Mouse (Mus musculus) heart, embryonic 14.5 days (tissue): ENCODE measurements at regions not wholly inside any gene's neighbourhood (a gene's known extent, or its start where the extent isn't known, plus 50 kb on each side); places are given as distances from the start of the nearest gene placed in this dataset.

Experiments
- ATAC-seq: fragments of 200-750 bp; cut with Nextera tagmentation; 2 replicates; pipeline ENCODE4 v1.8.0; 2017; ENCODE audit warnings: low read depth, moderate TSS enrichment; ENCODE audit not compliant: insufficient number of reproducible peaks, insufficient read depth, low FRiP score
- H3K27ac ChIP-seq, 2 experiments: fragments of 200-500 bp in 1 of 2; fragments of 300-500 bp in 1 of 2; sonication (generic) in 1 of 2; replicated peaks in 1 of 2; 2 replicates each; pipeline ENCODE4 v1.5.1; 2012 to 2014; ENCODE audit warnings: low read depth in 2 of 2, low read length in 2 of 2, control low read depth in 1 of 2, mild to moderate bottlenecking in 1 of 2, mixed read lengths in 1 of 2; ENCODE audit not compliant: control insufficient read depth in 1 of 2, insufficient read depth in 1 of 2
- H3K27me3 ChIP-seq: fragments of 300-500 bp; sonication (generic); 2 replicates; pipeline ENCODE4 v1.6.1; 2014; ENCODE audit warnings: mild to moderate bottlenecking, low read length, control low read depth; ENCODE audit not compliant: control insufficient read depth, insufficient read depth
- H3K36me3 ChIP-seq: fragments of 300-500 bp; sonication (generic); 2 replicates; pipeline ENCODE4 v1.6.1; 2014; ENCODE audit warnings: mild to moderate bottlenecking, control low read depth, low read length, mixed read lengths; ENCODE audit not compliant: control insufficient read depth, insufficient read depth
- H3K4me1 ChIP-seq, 2 experiments: fragments of 200-500 bp in 1 of 2; fragments of 300-500 bp in 1 of 2; sonication (generic) in 1 of 2; 2 replicates each; pipeline ENCODE4 v1.6.1; 2012 to 2014; ENCODE audit warnings: low read length in 2 of 2, control low read depth in 1 of 2, mixed read lengths in 1 of 2; ENCODE audit not compliant: control insufficient read depth in 2 of 2, insufficient read depth in 2 of 2
- H3K4me2 ChIP-seq: fragments of 300-500 bp; sonication (generic); 2 replicates; pipeline ENCODE4 v1.6.1; 2014; ENCODE audit warnings: mild to moderate bottlenecking, low read length
- H3K4me3 ChIP-seq, 2 experiments: fragments of 200-500 bp in 1 of 2; fragments of 300-500 bp in 1 of 2; sonication (generic) in 1 of 2; 2 replicates each; pipeline ENCODE4 v1.5.1; 2012 to 2014; ENCODE audit warnings: low read length in 2 of 2, mild to moderate bottlenecking in 2 of 2, control low read depth in 1 of 2, low read depth in 1 of 2, moderate library complexity in 1 of 2; ENCODE audit not compliant: control insufficient read depth in 1 of 2, insufficient read depth in 1 of 2
- H3K9ac ChIP-seq: fragments of 300-500 bp; sonication (generic); 2 replicates; pipeline ENCODE4 v1.6.1; 2014; ENCODE audit warnings: mild to moderate bottlenecking, low read length
- H3K9me3 ChIP-seq: fragments of 300-500 bp; sonication (generic); 2 replicates; pipeline ENCODE4 v1.6.1; 2016; ENCODE audit warnings: low read length, control low read depth; ENCODE audit not compliant: control insufficient read depth
- WGBS: fragments of 180-500 bp; shearing (Covaris S2); extraction: QIAGEN DNeasy Blood & Tissue Kit; methylation state at CpG from one replicate; pipeline ENCODE4 v1.1.7; 2014; 5-methylcytosine and 5-hydroxymethylcytosine counted together

GRCm38 (mm10) chr13:56357955-56358354, 61.6 kb upstream of the Cxcl14 start:
- 72% methylated on average over 3 of the region's 3 CpGs for WGBS
- Histone ChIP-seq H3K9ac (no peak overlapping the region), H3K4me3 (no peak overlapping the region), H3K27me3 (no peaks in the 10 kb centered on the region), H3K4me1 (no peaks in the 10 kb centered on the region), H3K4me2 (no peak overlapping the region), H3K27ac (no peak overlapping the region), H3K36me3 (no peaks in the 10 kb centered on the region), H3K9me3 (no peaks in the 10 kb centered on the region)
- ATAC-seq, result no peak

- no peak overlapping the region for H3K27ac ChIP-seq
- no peak for ATAC-seq
- WGBS, result 61% methylated on average over 7 of the region's 7 CpGs
- no peak overlapping the region for H3K9ac ChIP-seq
- no peak overlapping the region for H3K4me2 ChIP-seq
- H3K4me1 ChIP-seq, result no peaks in the 10 kb centered on the region
- H3K4me3 ChIP-seq, result no peak overlapping the region
- H3K36me3 ChIP-seq, result no peaks in the 10 kb centered on the region
- no peaks in the 10 kb centered on the region for H3K27me3 ChIP-seq
- no peaks in the 10 kb centered on the region for H3K9me3 ChIP-seq
Observed at GRCm38 (mm10) chr13:56358827-56359226, 62.5 kb upstream of the Cxcl14 start.

DNA sequence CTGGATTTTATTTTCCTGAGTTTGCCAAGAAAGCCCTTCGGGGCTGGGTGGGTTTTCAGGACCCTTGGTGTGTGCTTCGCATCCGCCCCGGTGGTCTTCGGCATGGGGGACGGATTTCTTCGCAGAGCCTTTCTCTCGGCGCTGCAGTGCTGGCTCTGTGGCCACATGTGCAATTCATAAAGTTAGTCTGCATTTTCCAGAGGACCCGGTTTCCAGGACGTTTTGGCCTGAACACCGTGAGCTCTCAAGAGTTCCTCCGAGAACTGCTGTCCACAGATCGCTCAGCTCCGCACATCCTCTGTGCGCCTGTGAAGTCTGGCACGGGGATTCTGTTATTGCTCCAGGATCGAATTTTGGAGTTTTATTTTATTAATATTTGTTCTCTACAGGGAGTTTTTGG, 63.2 kb upstream of the Cxcl14 start:
- H3K4me1 ChIP-seq, result no peaks in the 10 kb centered on the region
- WGBS, result 86% methylated on average over 18 of the region's 18 CpGs
- ATAC-seq, result no peak

DNA sequence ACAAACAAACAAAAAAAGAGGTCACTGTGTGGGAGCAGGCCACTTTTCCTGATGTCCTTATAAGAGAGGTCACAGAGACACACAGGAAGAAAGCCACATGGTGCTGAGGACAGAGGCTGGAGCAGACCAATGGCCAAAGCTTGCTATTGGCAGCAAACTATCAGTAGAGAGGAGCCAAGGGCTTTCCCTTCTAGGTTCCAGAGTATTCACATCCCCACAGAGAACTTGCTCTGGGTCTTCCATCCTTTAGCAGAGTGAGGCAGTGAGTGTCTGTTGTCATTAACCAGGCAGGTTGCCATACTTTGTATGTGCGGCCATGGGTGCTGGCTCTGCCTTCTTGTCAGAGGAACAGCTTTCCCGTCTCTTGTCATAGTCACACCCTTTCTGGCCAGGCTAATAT, 64.5 kb upstream of the Cxcl14 start:
- Histone ChIP-seq H3K4me3 (no peak overlapping the region), H3K9me3 (no peaks in the 10 kb centered on the region), H3K27ac (no peak overlapping the region), H3K4me1 (no peaks in the 10 kb centered on the region), H3K36me3 (no peaks in the 10 kb centered on the region), H3K27me3 (no peaks in the 10 kb centered on the region), H3K9ac (no peak overlapping the region), H3K4me2 (no peak overlapping the region)
- no peak for ATAC-seq
- 78% methylated on average over 2 of the region's 2 CpGs for WGBS

More for the DNA sequence above, 63.2 kb upstream of the Cxcl14 start:
- no peak overlapping the region for H3K4me2 ChIP-seq
- H3K27me3 ChIP-seq, result no peaks in the 10 kb centered on the region
- no peak overlapping the region for H3K27ac ChIP-seq
- no peaks in the 10 kb centered on the region for H3K36me3 ChIP-seq
- no peak overlapping the region for H3K4me3 ChIP-seq
- no peaks in the 10 kb centered on the region for H3K9me3 ChIP-seq
- H3K9ac ChIP-seq, result no peak overlapping the region

DNA sequence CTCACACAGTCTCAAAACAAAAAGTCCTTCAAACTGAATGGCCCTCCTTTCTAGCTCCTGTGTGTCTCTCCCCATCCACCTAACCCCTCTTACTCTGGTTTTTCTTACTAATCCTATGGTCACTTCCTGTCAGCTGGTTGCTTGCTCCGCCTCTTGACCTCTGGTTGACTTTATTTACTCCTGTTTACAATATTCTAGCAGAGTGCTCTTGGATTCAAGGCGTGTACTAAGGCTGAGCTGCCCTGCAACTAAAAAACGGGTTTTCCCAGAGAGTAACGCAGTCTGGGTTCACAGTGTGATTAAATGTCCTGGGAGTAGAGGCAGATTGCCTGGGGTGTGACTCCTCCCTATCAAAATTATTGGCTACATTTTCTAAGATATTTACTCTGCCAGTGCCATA, 64.2 kb upstream of the Gm3045 start:
- Histone ChIP-seq H3K4me1 (no peaks in the 10 kb centered on the region), H3K27me3 (no peaks in the 10 kb centered on the region), H3K9ac (no peak overlapping the region), H3K4me2 (no peak overlapping the region), H3K9me3 (no peaks in the 10 kb centered on the region), H3K4me3 (no peak overlapping the region), H3K27ac (no peak overlapping the region), H3K36me3 (no peaks in the 10 kb centered on the region)
- ATAC-seq, result no peak
- 71% methylated on average over 4 of the region's 4 CpGs for WGBS

- Histone ChIP-seq H3K27ac (no peak overlapping the region), H3K9ac (no peak overlapping the region), H3K36me3 (no peaks in the 10 kb centered on the region), H3K4me2 (no peak overlapping the region), H3K4me3 (no peak overlapping the region), H3K4me1 (no peaks in the 10 kb centered on the region), H3K9me3 (no peaks in the 10 kb centered on the region), H3K27me3 (no peaks in the 10 kb centered on the region)
- 29% methylated on average over 13 of the region's 13 CpGs for WGBS
- ATAC-seq, result no peak
Observed at GRCm38 (mm10) chr13:56362646-56363045, 63.7 kb upstream of the Gm3045 start.

DNA sequence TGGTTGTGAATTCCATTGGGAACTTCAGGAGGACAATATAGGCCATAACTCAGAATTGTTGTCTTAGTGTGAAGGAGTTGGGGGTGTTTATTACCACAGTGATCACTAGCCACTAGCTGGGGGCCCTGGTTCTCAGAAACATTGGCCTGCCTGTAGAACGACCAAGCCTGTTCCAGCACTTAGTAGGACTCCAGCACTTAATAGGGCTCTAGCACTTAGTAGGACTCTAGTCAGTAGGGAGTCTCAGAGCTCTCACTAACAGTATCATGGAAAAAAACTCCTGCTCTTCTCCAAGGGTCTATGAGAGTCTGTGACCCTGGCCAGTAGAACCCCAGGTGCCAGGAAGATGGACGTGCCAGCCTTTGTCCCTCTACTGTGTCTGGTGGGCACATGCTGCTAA, 56.8 kb upstream of the Gm3045 start:
- Histone ChIP-seq H3K4me1 (0 out of 4 replicates have a peak, but pooled peaks cover 0 to 2% of the 10 kb centered on the region in 2 experiments), H3K9ac (no peak overlapping the region), H3K36me3 (no peaks in the 10 kb centered on the region), H3K27me3 (no peaks in the 10 kb centered on the region), H3K27ac (no peak overlapping the region), H3K9me3 (no peaks in the 10 kb centered on the region), H3K4me3 (no peak overlapping the region), H3K4me2 (no peak overlapping the region)
- no peak for ATAC-seq
- 63% methylated on average over 2 of the region's 2 CpGs for WGBS

GRCm38 (mm10) chr13:56371374-56371773, 55.0 kb upstream of the Gm3045 start:
- Histone ChIP-seq H3K4me1 (0 out of 4 replicates have a peak, but pooled peaks cover 0 to 2% of the 10 kb centered on the region in 2 experiments), H3K4me2 (no peak overlapping the region), H3K9me3 (no peaks in the 10 kb centered on the region), H3K4me3 (no peak overlapping the region), H3K9ac (no peak overlapping the region), H3K27me3 (no peaks in the 10 kb centered on the region), H3K27ac (no peak overlapping the region), H3K36me3 (no peaks in the 10 kb centered on the region)
- WGBS, result 35% methylated on average over 5 of the region's 5 CpGs
- ATAC-seq, result no peak
